Mouse (Mus musculus): ENCODE measurements around the gene Pan3.

Gene Pan3

GRCm38 (mm10) chr5:147479341-147479740 is 49.4 kb downstream of the Pan3 start:
- peak; percentile 55 to 74 for DNase-seq (ENCODE audit: inconsistent age in 2 of 2, low spot score in 1 of 2)

- no peak for DNase-seq (ENCODE audit: inconsistent age in 2 of 2, low spot score in 1 of 2)
Observed at GRCm38 (mm10) chr5:147484142-147484541, 54.2 kb downstream of the Pan3 start.

- no peak for DNase-seq (ENCODE audit: inconsistent age in 2 of 2, low spot score in 1 of 2)
Observed at GRCm38 (mm10) chr5:147489226-147489625, 59.3 kb downstream of the Pan3 start.

GRCm38 (mm10) chr5:147490907-147491306 is 60.9 kb downstream of the Pan3 start:
- DNase-seq (ENCODE audit: inconsistent age in 2 of 2, low spot score in 1 of 2), result no peak

GRCm38 (mm10) chr5:147492511-147492910 is 62.5 kb downstream of the Pan3 start:
- no peak for DNase-seq (ENCODE audit: inconsistent age in 2 of 2, low spot score in 1 of 2)

- DNase-seq (ENCODE audit: inconsistent age in 2 of 2, low spot score in 1 of 2), result peak in 1 of 2 experiments; percentile 59
Observed at GRCm38 (mm10) chr5:147493205-147493604, 63.2 kb downstream of the Pan3 start.

- no peak for DNase-seq (ENCODE audit: inconsistent age in 2 of 2, low spot score in 1 of 2)
Observed at GRCm38 (mm10) chr5:147493685-147494084, 63.7 kb downstream of the Pan3 start.

GRCm38 (mm10) chr5:147494388-147494787 is 64.4 kb downstream of the Pan3 start:
- DNase-seq (ENCODE audit: inconsistent age in 2 of 2, low spot score in 1 of 2), result no peak

GRCm38 (mm10) chr5:147494791-147495376 is 64.9 kb downstream of the Pan3 start:
- DNase-seq (ENCODE audit: inconsistent age in 2 of 2, low spot score in 1 of 2), result no peak

GRCm38 (mm10) chr5:147495961-147496360 is 66.0 kb downstream of the Pan3 start:
- no peak for DNase-seq (ENCODE audit: inconsistent age in 2 of 2, low spot score in 1 of 2)

- DNase-seq (ENCODE audit: inconsistent age in 2 of 2, low spot score in 1 of 2), result no peak
Observed at GRCm38 (mm10) chr5:147496921-147497320, 67.0 kb downstream of the Pan3 start.

GRCm38 (mm10) chr5:147497714-147498113 is 67.8 kb downstream of the Pan3 start:
- no peak for DNase-seq (ENCODE audit: inconsistent age in 2 of 2, low spot score in 1 of 2)

- no peak for DNase-seq (ENCODE audit: inconsistent age in 2 of 2, low spot score in 1 of 2)
Observed at GRCm38 (mm10) chr5:147501456-147501998, 71.6 kb downstream of the Pan3 start.

- DNase-seq (ENCODE audit: inconsistent age in 2 of 2, low spot score in 1 of 2), result no peak
Observed at GRCm38 (mm10) chr5:147502921-147503320, 73.0 kb downstream of the Pan3 start.

- no peak for DNase-seq (ENCODE audit: inconsistent age in 2 of 2, low spot score in 1 of 2)
Observed at GRCm38 (mm10) chr5:147511350-147511749, 81.4 kb downstream of the Pan3 start.

- DNase-seq (ENCODE audit: inconsistent age in 2 of 2, low spot score in 1 of 2), result no peak
Observed at GRCm38 (mm10) chr5:147527006-147527405, 97.0 kb downstream of the Pan3 start.

- DNase-seq (ENCODE audit: inconsistent age in 2 of 2, low spot score in 1 of 2), result no peak
Observed at GRCm38 (mm10) chr5:147527788-147528187, 97.8 kb downstream of the Pan3 start.

- no peak for DNase-seq (ENCODE audit: inconsistent age in 2 of 2, low spot score in 1 of 2)
Observed at GRCm38 (mm10) chr5:147532031-147532430, 102.1 kb downstream of the Pan3 start.

- no peak for DNase-seq (ENCODE audit: inconsistent age in 2 of 2, low spot score in 1 of 2)
Observed at GRCm38 (mm10) chr5:147539409-147539808, 109.4 kb downstream of the Pan3 start.

- DNase-seq (ENCODE audit: inconsistent age in 2 of 2, low spot score in 1 of 2), result no peak
Observed at GRCm38 (mm10) chr5:147539815-147540214, 109.9 kb downstream of the Pan3 start.

- no peak for DNase-seq (ENCODE audit: inconsistent age in 2 of 2, low spot score in 1 of 2)
Observed at GRCm38 (mm10) chr5:147542291-147542690, 112.3 kb downstream of the Pan3 start.

GRCm38 (mm10) chr5:147545731-147546241 is 115.8 kb downstream of the Pan3 start:
- no peak for DNase-seq (ENCODE audit: inconsistent age in 2 of 2, low spot score in 1 of 2)

Data from adrenal gland, adult (tissue).